Mouse (Mus musculus): Measurements from ENCODE around the gene B3gnt2. TPM values are rescaled to one million over a fixed set of nuclear protein-coding genes. Genes with fewer than 3 reads are reported as not detected.

The B3gnt2 gene
- total RNA-seq, 2 experiments from 2014 or later, result 2.1 to 2.4 TPM

DNA sequence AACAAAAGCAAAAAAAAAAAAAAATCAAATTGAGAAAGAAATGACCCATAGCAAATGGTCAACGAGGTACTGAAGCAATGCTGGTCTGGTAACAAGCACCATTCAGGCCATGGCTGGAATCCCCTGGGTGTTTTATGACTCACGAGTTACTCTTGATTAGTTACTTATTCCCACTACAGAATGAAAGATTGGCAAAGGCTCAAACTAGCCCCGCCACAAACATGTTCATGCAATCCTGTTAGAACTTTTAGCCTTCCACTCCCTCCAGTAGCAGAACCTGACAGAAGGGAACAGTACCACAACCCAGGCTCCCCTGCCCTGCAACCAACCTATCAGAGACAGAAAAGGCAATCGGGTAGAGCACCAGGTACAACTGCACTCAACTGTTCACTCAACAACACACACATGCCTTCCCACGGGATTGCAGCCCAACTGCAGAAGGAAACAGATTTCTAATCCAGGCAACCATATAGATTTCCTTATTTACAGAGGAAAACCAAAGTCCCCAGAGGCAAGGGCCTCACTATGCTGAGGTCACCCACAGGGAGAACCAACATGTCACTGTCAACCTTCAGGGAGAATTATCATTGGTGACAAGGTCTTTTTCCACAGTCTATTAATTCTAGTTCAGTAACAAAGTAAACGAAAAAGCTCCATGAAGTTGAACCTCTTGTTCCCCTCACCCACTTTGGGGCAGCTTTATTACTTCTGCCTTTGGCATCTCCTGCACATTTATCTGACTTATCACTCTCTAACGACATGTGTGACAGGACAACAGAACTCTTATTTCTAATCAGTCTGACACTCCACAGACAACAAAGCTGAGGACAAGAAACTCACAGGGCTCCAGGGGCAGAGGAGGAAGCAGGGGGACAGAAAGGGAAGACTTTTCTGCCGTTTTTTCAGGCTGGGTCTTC lies 12.8 kb downstream of the B3gnt2 start:
- DNase-seq, result no peak

DNA sequence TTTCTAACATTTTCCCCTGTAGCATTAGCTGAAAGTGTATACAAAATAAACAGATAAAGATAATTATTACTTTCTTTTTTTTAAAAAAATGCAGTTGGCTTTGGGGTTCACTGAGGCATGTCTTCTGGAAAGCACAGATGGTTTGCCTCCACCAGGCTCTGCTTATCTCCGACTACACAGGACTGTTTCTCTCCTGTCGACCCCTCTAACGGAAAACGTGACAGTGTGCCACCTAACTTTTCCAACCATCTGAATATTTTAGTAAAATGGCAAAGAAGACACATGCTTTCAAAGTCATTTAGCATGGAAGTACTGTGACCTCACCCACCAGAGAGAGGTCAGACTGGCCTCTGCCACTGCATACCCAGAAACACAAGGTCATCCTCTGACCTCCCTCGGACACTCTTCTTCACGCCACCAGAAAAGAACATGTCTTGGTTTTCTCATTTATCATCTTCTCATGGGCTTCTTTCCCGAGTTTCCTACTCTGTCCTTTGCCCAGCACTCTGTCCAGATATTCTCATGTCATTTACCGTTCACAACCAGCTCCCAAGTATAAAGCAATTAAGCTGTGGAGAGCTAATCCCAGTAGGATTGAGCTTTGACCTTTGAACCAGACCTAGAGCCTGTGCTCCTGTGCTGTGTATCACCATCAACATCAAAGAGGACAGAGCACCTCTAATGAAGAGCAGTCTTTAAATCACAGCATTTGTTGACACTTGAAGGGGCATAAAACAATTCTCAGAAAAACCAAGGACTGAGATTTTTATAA lies 13.6 kb downstream of the B3gnt2 start:
- DNase-seq, result no peak

DNA sequence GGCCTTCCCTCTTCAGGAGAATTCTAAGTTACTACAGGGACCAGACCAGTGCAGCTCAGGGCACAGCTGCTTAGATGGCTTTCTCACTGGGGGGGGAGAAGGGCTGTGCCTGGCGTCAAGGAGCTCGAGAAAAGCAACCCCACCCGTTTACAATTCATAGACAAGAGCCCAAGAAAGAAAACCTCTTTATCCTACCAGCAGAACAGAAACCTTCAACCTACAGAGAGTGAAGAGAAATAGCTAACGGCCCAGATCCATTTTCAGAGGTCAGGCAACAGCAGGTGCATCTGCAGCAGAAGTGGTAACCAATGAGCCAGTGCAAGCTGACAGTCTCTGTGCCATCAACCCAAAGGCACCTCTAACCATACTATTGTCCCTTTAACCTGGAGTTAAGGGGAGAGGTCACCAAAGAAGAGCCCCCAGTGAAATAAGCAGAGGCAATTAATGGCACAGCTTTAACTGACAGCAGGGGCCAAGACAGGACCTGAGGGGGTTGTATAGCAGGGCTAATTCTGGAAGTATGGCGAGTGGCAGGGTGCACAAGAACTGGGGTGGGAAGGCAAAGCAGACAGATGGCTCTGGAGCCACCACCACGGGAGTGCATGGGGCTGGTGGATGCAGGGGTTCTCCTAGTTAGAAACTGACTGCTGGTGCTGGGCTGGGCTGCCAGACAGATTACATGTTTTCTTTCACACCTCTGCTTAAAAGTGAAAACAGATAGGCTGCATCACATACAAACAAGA lies 14.5 kb downstream of the B3gnt2 start:
- no peak for DNase-seq

DNA sequence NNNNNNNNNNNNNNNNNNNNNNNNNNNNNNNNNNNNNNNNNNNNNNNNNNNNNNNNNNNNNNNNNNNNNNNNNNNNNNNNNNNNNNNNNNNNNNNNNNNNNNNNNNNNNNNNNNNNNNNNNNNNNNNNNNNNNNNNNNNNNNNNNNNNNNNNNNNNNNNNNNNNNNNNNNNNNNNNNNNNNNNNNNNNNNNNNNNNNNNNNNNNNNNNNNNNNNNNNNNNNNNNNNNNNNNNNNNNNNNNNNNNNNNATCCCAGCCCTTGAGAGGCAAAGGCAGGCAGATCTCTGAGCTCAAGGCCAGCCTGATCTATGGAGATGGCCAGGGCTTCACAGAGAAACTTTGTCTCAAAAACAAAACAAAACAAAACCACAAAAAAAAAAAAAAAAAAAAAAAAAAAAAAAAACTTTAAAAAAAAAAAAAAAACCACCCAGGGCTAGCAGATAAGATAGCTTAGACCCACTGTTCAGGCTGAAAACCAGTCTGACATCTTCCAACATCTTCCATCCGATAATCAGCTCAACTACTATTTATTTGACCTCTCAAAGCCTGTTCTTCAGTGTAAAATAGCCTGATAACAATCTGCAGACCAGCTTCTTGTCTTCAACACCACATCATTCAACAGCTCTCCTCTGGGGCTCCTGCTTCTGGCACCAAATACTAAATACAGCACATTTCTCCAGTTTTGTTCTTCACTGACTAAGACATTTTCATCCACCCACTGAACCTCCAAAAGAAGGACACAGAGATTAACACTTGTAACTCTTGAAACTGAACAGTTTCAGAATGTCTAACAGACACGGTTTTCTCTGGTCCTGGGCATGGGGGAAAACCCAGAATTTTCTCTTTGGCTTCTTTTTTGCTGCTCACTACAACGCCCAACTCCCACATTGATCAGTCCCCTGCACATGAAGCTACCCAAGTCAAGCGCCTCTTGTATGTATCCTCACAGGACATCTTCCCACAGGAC lies 15.7 kb downstream of the B3gnt2 start:
- no peak for DNase-seq

DNA sequence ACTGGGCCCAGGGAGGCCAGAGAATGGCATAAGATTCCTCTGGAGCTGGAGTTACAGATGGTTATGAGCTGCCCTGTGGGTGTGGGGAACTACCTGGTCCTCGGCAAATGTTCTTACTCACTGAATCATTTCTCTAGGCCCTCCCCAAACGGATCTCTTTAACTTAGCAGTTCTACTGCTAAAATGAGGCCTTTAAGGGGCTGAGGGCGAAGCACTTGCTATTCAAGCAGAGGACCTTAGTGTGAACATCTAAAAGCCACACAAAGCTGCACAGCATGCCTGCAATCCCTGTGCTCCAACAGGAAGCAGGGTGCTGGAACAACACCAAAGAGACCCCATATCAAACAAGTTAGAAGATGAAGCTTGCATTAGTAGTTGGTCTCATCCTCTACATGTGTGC lies 21.3 kb downstream of the B3gnt2 start:
- no peak for DNase-seq

DNA sequence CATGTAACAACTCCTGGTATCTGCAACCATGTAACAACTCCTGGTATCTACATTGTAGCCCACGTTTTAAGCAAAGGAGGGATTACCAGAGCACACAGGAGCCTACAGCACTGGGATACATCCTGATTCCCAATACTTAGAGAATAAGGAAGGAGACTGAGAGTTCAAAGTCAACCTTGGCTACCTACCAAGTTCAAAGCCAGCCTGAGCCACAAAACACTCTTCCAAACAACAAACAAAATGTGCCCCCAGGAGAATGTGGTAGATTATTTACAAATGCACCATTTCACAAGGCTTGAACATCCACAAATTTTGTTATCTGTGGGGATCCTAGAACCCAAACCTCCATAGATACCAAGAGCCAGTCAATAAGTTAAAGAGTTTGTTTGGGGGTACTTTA lies 22.4 kb downstream of the B3gnt2 start:
- no peak for DNase-seq

DNA sequence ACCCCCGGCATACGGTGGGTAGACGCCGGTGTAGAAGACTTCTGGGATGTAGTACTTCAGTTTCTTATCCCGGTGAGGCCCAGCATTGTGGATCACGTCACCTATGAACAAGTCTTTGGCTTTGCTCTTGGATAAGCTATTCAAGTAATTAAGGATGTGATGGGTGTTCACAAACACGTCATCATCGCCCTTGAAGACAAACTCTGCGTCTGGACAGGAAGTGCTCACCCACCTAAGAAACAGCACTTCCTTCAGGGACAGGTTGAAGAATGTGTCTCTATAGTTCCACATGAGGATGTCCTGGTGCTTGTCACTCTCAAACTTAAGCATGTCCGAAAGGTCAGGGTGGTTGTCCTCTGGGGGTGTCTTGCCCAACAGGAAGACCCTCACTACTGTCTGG lies 24.5 kb downstream of the B3gnt2 start:
- no peak for DNase-seq

DNA sequence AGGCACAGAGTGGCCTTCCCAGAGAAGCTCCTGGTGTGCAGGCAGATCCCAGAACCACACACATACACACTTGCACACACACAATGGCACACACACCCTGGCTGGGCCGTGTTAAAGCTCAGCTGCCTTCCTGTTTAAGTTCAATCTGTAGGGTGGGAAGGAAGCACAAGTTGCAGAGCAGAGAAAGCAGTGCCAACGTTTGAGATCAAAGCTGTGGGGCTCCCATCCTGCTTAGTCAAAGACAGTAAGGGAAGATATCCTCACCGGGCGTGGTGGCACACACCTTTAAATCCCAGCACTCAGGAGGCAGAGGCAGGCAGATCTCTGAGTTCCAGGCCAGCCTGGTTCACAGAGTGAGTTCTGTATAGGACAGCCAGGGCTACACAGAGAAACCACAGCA lies 28.2 kb downstream of the B3gnt2 start:
- DNase-seq, result no peak

DNA sequence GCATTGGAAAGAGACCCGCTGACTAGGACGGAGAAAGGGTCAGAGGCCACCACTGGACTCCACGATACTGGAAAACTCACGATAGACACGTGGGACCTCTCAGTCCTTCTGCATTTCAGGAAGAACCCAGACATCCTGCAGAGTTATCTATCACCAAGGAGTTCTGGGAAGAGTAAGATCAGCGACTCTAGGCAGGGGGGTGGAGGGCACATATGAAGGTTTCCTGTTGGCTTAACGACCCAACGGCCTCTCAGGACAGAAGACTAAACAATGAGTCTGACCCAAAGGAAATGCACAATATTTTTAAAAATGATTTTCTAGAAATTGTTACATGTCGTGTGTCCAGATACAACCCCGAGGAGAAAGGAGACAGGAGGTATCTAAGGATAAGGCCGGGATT lies 28.8 kb downstream of the B3gnt2 start:
- DNase-seq, result no peak

DNA sequence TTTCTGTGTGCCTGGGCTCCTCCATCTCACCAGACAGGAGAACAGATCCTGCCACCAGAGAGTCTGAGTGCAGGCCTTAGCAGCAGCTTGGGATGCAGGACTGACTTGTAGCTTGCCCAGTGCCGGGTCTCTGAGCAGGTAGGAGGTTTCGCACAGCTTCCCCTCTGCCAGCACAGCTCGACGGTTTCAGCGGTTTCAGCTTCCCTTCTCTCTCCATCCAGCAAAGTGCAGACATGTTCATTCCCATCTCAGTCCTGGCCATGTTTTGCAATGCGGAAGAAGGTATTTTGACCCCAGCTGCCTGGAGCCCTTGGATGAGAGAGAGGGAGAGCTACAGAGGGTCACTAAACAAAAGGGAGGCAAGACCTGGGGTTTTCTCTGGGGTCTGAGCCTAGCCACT lies 30.1 kb downstream of the B3gnt2 start:
- no peak for DNase-seq

DNA sequence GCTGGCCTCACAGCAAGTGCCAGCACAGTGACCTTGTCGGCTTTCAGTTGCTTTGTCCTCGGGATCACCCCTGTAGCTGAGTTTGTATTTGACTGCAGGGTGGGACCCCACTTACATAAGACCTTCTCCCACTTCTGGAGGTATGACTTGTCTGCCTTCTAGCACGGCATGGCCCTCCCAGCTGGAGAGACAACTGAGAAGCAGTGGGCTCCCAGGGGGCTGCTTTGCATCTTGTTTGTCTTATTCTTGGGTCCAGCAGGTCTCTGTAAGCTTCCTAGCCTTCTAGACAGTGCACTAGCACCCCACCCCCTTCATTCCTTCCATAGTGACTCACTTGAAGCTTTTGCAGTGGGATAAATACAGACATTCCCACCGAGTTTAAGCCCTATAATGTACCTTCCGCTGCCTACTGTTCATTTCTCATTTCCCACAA lies 30.6 kb downstream of the B3gnt2 start:
- no peak for DNase-seq

DNA sequence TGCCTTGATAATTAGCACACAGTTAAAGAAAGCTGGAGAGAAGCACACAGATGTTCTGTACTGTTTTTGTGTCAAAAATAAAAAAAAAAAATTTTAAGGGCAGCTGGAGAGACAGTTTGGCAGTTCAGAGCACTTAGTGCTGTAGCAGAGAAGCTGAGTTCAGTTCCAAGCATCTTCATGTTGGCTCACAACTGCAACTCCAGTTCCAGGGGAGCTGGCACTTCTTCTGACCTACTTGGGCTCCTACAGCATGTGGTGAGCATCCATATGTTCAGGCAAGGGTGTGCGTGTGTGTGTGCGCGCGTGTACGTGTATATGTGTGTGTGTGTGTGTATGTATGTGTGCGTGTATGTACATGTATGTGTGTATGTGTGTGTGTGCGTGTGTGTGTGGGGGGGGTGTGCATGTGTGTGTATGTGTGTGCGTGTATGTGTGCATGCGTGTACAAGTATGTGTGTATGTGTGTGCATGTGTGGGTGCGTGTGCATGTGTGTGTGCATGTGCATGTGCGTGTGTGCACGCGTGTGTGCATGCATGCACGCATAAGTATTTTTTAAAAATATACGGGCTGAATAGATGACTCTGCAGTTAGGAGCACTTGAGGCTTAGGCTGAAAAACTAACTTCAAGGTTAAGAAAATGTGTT lies 31.7 kb downstream of the B3gnt2 start:
- no peak for DNase-seq

DNA sequence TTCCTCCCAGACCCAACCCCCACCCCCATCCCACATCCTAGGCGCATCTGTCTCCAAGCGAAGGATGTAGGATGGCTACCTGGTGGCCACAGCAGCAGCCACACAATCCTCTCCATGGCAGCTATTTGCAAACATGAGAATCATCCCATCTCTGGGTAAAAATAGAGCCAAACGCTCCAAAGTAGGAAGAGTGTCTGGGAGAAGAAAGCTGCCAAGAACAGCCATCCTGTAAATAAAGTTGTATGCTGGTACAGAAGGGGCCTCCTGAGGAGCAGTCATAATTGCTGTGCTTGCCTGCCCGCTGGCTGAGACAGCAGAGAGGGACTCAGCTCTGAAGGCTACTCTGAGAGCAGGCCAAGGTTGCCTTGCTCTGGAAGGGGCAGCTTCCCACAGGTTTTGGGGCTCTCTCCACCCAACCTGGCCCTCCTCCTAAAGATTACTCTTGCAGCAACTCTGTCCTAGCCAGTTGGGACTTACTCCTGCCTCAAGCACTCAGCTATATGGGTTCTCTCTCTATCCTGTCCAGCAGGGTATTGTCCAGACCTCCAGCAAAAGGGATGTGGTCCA lies 33.2 kb downstream of the B3gnt2 start:
- DNase-seq, result no peak

DNA sequence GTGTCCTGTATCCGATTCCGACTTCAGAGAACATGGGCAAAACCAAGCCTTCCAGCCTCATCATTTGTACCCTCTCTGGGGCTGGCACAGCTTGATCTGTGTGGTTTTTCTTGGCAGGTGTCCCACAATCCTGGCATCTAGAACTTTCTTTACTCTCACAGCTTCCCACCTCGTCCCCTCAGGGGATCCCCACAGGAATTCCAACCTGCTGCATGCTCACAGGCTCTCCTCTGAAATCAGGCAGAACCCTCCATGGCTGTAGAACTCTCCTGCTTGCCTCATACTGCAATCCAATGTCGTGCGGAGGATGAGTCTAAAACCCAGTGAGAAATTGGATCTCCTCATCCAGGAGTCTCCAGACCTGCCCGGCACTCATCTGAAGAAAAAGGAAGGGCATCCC lies 34.1 kb downstream of the B3gnt2 start:
- no peak for DNase-seq

DNA sequence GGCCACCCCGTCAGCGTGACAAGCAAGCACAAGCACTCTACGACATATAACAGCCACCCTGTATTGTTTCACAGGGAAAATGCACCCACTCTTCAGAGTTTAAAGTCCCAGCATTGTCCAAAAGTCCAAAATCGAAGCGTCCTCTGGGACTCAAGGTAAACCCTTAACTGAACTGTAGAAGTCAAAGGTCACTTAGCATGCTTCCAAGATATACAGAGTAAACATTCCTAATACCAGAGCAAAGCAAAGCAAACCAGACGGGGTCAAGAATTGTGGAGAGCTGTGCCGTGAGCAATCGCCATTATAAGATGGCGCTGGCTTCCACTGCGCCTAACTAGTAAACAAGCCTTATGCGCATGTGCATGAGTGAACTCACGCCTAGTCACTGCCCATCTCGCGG lies 34.7 kb downstream of the B3gnt2 start:
- no peak for DNase-seq

DNA sequence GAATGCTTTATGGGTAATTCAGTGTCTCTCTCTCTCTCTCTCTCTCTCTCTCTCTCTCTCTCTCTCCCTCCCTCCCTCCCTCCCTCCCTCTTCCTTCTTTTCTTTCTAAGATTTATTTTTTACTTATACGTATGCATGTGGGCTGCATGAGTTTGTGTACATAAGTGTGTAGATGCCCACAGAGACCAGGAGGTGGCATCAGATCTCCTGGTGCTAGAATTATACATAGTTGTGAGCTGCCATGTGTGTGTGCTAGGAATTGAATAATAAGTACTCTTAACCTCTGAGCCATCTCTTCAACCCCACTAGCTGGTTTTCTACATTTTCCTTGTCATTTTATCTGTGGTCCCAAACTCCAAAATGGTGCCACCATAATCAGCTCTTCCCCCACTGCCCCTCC lies 35.2 kb downstream of the B3gnt2 start:
- no peak for DNase-seq

DNA sequence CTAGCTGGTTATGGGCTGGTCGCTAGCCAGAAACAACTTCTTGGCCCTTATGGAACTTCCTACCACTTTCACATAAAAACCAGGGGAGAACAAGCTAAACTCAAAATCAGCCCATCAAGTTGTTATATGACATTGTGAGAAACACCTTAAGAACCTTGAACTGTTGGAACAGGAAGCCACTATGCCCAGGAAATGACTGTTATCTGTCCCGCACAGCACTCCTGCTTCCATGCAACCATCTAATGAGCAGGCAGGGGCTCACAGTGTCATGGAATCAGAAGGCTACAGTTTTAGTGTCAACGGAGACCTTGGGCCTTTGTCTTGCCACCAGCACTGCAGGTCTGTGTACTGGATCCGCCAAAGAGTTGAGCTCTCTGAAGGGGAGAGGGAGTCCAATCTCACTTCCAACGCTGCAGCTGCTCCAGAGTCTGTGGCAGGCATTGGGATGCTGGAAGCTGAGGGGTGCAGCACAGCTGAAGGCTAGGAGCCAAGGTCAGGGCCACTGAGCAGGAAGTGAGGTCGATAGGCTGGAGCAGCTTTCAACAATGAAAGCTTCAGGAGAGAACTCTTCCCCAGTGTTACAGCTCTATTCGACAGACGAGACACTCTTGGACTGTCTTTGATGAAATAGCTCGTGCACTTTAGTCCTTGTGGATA lies 36.6 kb downstream of the B3gnt2 start:
- no peak for DNase-seq

DNA sequence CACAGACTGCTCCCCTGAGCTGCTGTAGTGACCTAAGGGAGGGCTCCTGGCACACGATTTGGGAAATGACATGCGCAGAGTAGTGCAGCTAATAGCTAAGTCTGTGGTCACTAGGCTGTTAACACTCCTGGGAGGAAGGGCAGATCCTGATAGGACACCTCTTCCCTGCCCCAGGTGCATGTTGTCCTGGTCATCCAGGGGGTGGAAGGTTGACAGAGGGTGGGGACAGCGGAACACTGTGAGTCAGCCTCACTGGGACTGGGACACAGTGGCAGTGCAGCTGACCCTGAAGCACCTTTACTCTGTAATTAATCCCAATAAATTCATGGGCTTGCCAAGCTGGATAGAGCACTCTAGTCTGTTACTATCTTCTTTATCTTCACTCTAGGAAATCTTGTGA lies 39.5 kb downstream of the B3gnt2 start:
- no peak for DNase-seq

DNA sequence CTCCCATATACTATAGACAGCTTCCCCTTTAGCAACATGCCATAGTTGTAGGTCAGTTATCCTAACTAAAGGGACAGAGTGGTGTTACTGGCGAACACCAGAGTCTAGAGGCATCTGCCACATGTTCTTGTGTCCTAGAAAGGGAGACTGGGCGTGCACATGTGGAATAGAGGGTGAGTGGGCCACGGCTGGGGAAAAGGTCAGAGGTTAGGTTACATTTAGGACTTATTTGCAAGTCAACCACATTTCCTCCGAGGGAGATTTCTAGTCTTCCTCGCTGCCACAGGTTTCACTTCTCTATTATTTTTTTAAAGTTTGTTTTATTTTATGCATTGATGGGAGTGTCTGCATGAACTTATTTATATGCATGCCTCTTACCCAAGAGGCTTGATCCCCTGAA lies 42.4 kb downstream of the B3gnt2 start:
- DNase-seq, result no peak

DNA sequence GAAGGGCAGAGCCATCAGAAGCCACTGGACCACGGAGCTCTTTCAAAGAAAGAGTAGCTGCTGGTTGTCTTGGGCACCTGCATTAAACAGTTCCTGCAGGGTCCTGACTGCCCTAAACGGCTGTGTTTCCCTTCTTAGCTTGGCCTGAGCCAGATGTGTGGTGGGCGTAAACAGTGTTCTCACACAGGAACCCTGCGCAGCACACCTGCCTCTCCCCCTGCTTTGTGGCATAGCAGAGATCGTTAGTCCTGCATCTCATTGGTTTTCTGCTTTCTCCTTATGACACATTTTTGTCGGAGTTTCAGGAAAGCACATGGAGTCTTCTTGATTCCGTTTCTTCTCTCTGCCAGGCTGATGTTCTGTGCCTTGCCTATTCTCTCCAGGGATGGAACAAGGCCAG lies 44.9 kb downstream of the B3gnt2 start:
- DNase-seq, result no peak
